Mouse (Mus musculus) intestine, embryonic 15.5 days (tissue): ENCODE data around the gene Dnm1. TPM values are rescaled to one million over a fixed set of nuclear protein-coding genes. Genes with fewer than 3 reads are reported as not detected.
"Not testable (repeated sequence)": the region's sequence is repeated elsewhere in the genome, so short reads cannot be mapped to it uniquely, and the experiment has no call there.

ENCODE experiments used
- ATAC-seq: fragments of 200-750 bp; cut with Nextera tagmentation; 2 replicates; pipeline ENCODE4 v1.8.0; 2017; ENCODE audit warnings: moderate TSS enrichment, moderate library complexity
- H3K27ac ChIP-seq: fragments of 300-500 bp; sonication (generic); 2 replicates; pipeline ENCODE4 v1.5.1; 2015; ENCODE audit warnings: mild to moderate bottlenecking, inconsistent platforms
- H3K27me3 ChIP-seq: fragments of 300-500 bp; sonication (generic); replicated peaks from 2 replicates; pipeline ENCODE4 v1.6.1; 2015; ENCODE audit warnings: inconsistent platforms
- H3K36me3 ChIP-seq: fragments of 300-500 bp; sonication (generic); 2 replicates; pipeline ENCODE4 v1.6.1; 2015; ENCODE audit warnings: inconsistent platforms
- H3K4me1 ChIP-seq: fragments of 300-500 bp; sonication (generic); replicated peaks from 2 replicates; pipeline ENCODE4 v1.6.1; 2015; ENCODE audit warnings: inconsistent platforms
- H3K4me2 ChIP-seq: fragments of 300-500 bp; sonication (generic); replicated peaks from 2 replicates; pipeline ENCODE4 v1.6.1; 2015; ENCODE audit warnings: mild to moderate bottlenecking, inconsistent platforms
- H3K4me3 ChIP-seq: fragments of 300-500 bp; sonication (generic); replicated peaks from 2 replicates; pipeline ENCODE4 v1.5.1; 2015; ENCODE audit warnings: inconsistent platforms
- H3K9ac ChIP-seq: fragments of 300-500 bp; sonication (generic); 2 replicates; pipeline ENCODE4 v1.6.1; 2015; ENCODE audit warnings: inconsistent platforms
- H3K9me3 ChIP-seq: fragments of 300-500 bp; sonication (generic); 2 replicates; pipeline ENCODE4 v1.6.1; 2016; ENCODE audit warnings: inconsistent platforms
- WGBS: fragments of 180-500 bp; shearing (Covaris S2); methylation state at CpG from one replicate; pipeline ENCODE4 v1.1.7; 2015; 5-methylcytosine and 5-hydroxymethylcytosine counted together
- polyA plus RNA-seq: library from polyadenylated mRNA; unstranded; fragments of >200 nt; fragmentation: Nextera tagmentation; extraction: Ambion mirVana; gene quantifications from 2 replicates; pipeline ENCODE4 v1.2.1, GENCODE M21; 2015

The Dnm1 gene
- polyA plus RNA-seq, 1 experiment from 2014 or later = 12.2 TPM

- H3K9me3 ChIP-seq = no peaks in the 10 kb centered on the region
- H3K27ac ChIP-seq = no peak overlapping the region
- 88% methylated on average over 5 of the region's 5 CpGs for WGBS
- H3K9ac ChIP-seq = no peak overlapping the region
- peaks cover 54% of the 10 kb centered on the region for H3K36me3 ChIP-seq
- H3K4me3 ChIP-seq = no peak overlapping the region
- ATAC-seq = no peak
- H3K4me1 ChIP-seq = peaks cover 3% of the 10 kb centered on the region; the same call in 1 of the 2 replicates
- no peaks in the 10 kb centered on the region for H3K27me3 ChIP-seq
- H3K4me2 ChIP-seq = no peak overlapping the region
Observed at GRCm38 (mm10) chr2:32305668-32306067, 47.5 kb downstream of the Dnm1 start.

GRCm38 (mm10) chr2:32304145-32304832 lies 48.8 kb downstream of the Dnm1 start:
- peak; percentile 34 for ATAC-seq
- H3K27me3 ChIP-seq = no peaks in the 10 kb centered on the region
- H3K9ac ChIP-seq = no peak overlapping the region
- no peak overlapping the region for H3K4me2 ChIP-seq
- peaks cover 56% of the 10 kb centered on the region for H3K36me3 ChIP-seq
- H3K4me1 ChIP-seq = no peaks in the 10 kb centered on the region
- 56% methylated on average over 8 of the region's 8 CpGs for WGBS
- no peaks in the 10 kb centered on the region for H3K9me3 ChIP-seq
- no peak overlapping the region for H3K27ac ChIP-seq
- H3K4me3 ChIP-seq = no peak overlapping the region

- Histone ChIP-seq H3K36me3 (peaks cover 66% of the 10 kb centered on the region), H3K4me1 (no peaks in the 10 kb centered on the region), H3K4me2 (no peak overlapping the region), H3K9ac (no peak overlapping the region), H3K27ac (no peak overlapping the region), H3K9me3 (no peaks in the 10 kb centered on the region), H3K4me3 (no peak overlapping the region), H3K27me3 (no peaks in the 10 kb centered on the region)
- WGBS = 85% methylated on average over 10 of the region's 10 CpGs
- ATAC-seq = no peak
Observed at GRCm38 (mm10) chr2:32302952-32303351, 50.2 kb downstream of the Dnm1 start.

DNA sequence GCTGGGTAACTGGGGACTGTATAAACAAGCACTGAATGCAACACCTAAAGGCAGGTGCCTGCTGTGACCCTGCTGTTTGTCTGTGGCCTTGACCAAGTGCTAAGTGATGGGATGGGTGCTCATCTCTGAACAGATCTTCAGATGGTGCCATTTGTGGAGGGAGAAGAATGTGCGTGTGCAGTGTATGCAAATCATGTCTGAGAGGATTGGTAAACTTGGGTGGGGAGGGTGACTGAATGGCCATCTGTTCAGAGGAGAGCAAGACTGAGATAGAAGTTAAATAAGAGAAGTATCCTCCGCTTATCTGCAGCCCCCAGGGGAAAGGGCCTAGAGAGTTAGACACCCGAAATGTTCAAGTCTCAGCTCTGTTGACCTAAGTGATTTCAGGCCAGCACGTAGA lies 53.7 kb downstream of the Dnm1 start:
- WGBS = 88% methylated on average over 4 of the region's 4 CpGs
- Histone ChIP-seq H3K4me3 (no peak overlapping the region), H3K27ac (no peak overlapping the region), H3K9ac (no peak overlapping the region), H3K9me3 (no peaks in the 10 kb centered on the region), H3K4me1 (no peaks in the 10 kb centered on the region), H3K4me2 (no peak overlapping the region), H3K27me3 (no peaks in the 10 kb centered on the region), H3K36me3 (peaks cover 55% of the 10 kb centered on the region)
- ATAC-seq = no peak

- not testable (repeated sequence) for H3K4me1 ChIP-seq, H3K9ac ChIP-seq, H3K27ac ChIP-seq, H3K27me3 ChIP-seq, ATAC-seq, H3K4me2 ChIP-seq, H3K9me3 ChIP-seq, H3K4me3 ChIP-seq
- peaks cover 34% of the 10 kb centered on the region for H3K36me3 ChIP-seq
- 91% methylated on average over 2 of the region's 2 CpGs for WGBS
Observed at GRCm38 (mm10) chr2:32295842-32296241, 57.3 kb downstream of the Dnm1 start.

GRCm38 (mm10) chr2:32295285-32295684 lies 57.9 kb downstream of the Dnm1 start:
- ATAC-seq = peak; percentile 61; the same call in 1 of the 2 replicates
- H3K9ac ChIP-seq = no peak overlapping the region
- H3K4me3 ChIP-seq = no peak overlapping the region
- H3K4me2 ChIP-seq = no peak overlapping the region
- no peaks in the 10 kb centered on the region for H3K4me1 ChIP-seq
- WGBS = 84% methylated on average over 3 of the region's 3 CpGs
- H3K36me3 ChIP-seq = peaks cover 34% of the 10 kb centered on the region
- no peaks in the 10 kb centered on the region for H3K27me3 ChIP-seq
- no peak overlapping the region for H3K27ac ChIP-seq
- H3K9me3 ChIP-seq = no peaks in the 10 kb centered on the region

DNA sequence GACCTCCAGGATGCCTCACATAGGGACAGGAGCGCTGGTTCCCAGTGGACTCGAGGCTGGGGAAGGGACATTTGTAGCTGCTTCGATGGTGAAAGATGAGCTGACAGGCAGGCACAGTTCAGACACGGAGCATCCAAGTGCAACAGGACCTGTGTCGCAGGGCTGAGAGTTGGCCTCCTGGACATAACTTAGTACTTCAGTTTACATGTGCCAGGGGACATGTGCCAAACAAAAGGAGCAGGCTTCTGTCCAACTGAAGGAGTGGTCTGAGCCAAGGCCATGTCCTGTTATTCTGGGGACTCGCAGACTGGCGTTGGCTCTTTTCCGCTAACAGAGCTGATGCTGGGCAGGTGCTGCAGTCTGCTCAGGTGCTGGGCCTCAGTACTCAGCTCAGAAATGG lies 58.8 kb downstream of the Dnm1 start:
- ATAC-seq = no peak
- Histone ChIP-seq H3K4me3 (no peak overlapping the region), H3K4me2 (no peak overlapping the region)

DNA sequence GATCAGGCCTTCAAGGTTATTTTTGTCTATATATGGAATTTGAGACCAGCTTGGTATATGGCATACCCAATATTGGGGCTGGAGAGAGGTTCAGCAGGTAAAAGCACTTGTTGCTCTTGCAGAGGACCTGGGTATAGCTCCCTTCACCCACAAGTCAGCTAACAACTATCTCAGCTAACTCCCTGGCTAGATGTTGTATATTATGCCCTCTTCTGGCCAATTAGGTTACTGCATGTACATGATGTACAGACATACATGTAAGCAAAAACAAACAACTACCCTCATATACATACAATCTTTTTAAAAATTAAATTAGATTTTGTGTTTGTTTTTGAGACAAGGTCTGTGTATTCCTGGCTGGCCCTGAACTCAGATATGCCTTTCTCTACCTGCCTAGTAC lies 63.6 kb downstream of the Dnm1 start:
- H3K4me3 ChIP-seq = peak overlapping the region; percentile 79; the same call in 1 of the 2 replicates
- H3K27ac ChIP-seq = no peak overlapping the region
- peak overlapping the region; percentile 77 for H3K4me2 ChIP-seq
- no peaks in the 10 kb centered on the region; the same call in 1 of the 2 replicates for H3K36me3 ChIP-seq
- no peaks in the 10 kb centered on the region for H3K9me3 ChIP-seq
- no peak for ATAC-seq
- H3K27me3 ChIP-seq = no peaks in the 10 kb centered on the region
- H3K9ac ChIP-seq = no peak overlapping the region
- peaks cover 16% of the 10 kb centered on the region for H3K4me1 ChIP-seq

More for the DNA sequence above, 58.8 kb downstream of the Dnm1 start:
- H3K27ac ChIP-seq = no peak overlapping the region
- H3K36me3 ChIP-seq = peaks cover 25% of the 10 kb centered on the region
- peaks cover 2% of the 10 kb centered on the region; the same call in 1 of the 2 replicates for H3K4me1 ChIP-seq
- H3K27me3 ChIP-seq = no peaks in the 10 kb centered on the region
- no peaks in the 10 kb centered on the region for H3K9me3 ChIP-seq
- no peak overlapping the region for H3K9ac ChIP-seq
- 87% methylated on average over 8 of the region's 8 CpGs for WGBS

DNA sequence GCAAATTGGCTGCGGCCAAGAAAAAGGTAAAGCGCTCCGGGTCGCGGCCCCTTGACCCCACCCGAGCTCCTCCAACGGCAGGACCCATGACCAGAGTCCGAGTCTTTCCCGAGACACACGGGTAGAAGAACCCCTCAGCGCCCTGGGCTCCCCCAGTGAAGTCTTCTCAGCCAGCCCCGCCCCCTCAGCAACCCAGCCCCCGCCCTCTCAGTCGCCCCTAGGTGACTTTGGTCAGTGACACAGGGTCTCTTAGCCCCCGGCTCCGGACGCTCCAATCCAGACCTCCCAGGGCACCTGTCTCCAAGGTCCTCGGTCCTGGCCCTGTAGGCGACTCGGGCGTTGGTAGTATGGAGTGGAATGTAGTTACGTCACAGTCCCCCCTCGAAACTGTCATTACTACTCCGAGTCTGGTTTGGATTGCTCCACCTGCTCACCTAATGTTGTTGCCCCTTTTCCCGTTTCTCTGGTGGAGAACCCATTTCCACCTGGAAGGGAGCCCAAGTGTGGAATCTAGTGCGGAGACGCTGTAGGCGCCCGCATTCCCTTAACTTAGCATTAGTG lies 64.7 kb downstream of the Dnm1 start:
- Histone ChIP-seq H3K36me3 (no peaks in the 10 kb centered on the region; the same call in 1 of the 2 replicates), H3K27ac (peak overlapping the region; percentile 42), H3K4me3 (peak overlapping the region; percentile 79), H3K9ac (peak overlapping the region; percentile 74), H3K9me3 (no peaks in the 10 kb centered on the region), H3K4me1 (peaks cover 16% of the 10 kb centered on the region), H3K27me3 (no peaks in the 10 kb centered on the region), H3K4me2 (peak overlapping the region; percentile 77)
- WGBS = under 1% methylated on average over 29 of the region's 29 CpGs
- ATAC-seq = peak; percentile 77

DNA sequence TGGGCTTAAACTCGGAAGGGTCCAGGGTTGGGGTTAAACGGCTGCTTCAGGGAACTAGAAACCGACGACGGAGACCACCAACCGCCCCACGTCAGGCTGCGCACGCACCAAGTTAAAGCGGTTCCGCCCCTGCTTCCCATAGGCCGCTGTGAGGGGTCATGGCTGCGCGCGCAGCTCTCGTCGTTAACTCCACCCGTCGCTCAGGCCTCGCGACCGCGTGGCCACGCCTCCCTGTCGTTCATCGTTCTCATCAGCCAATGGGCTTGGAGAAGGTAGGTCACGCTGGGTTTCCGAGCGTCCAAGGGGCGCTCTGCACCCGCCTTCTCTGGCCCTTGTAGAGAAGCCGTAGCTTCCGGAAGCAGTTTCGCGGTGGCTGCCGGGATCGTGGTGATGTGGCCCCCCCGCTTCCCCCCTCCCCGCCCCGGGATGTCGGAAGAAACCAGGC lies 65.2 kb downstream of the Dnm1 start, which contains the start of gene Swi5:
Swi5 (minus strand) TSS at position 153 of the 445 bp plus-strand sequence.
- Histone ChIP-seq H3K9me3 (no peaks in the 10 kb centered on the region), H3K36me3 (no peaks in the 10 kb centered on the region; the same call in 1 of the 2 replicates), H3K4me1 (peaks cover 16% of the 10 kb centered on the region), H3K27ac (peak within 1 kb of the TSS; percentile 62), H3K4me3 (peak within 1 kb of the TSS; percentile 79), H3K27me3 (no peaks in the 10 kb centered on the region), H3K4me2 (peak within 1 kb of the TSS; percentile 80), H3K9ac (peak within 1 kb of the TSS; percentile 81)
- 0% methylated on average over 40 of the region's 41 CpGs for WGBS
- ATAC-seq = peak; percentile 100

- H3K36me3 ChIP-seq = peaks cover 1% of the 10 kb centered on the region; the same call in 1 of the 2 replicates
- peak within 1 kb of the TSS; percentile 80 for H3K4me2 ChIP-seq
- H3K27me3 ChIP-seq = no peaks in the 10 kb centered on the region
- H3K4me1 ChIP-seq = peaks cover 16% of the 10 kb centered on the region
- ATAC-seq = peak; percentile 26
- H3K27ac ChIP-seq = peak within 1 kb of the TSS; percentile 62
- no peaks in the 10 kb centered on the region for H3K9me3 ChIP-seq
- H3K4me3 ChIP-seq = peak within 1 kb of the TSS; percentile 79
- peak within 1 kb of the TSS; percentile 81 for H3K9ac ChIP-seq
- 2% methylated on average over 23 of the region's 23 CpGs for WGBS
Observed at GRCm38 (mm10) chr2:32287334-32287840, 65.8 kb downstream of the Dnm1 start, which contains the start of gene Golga2. TSS of gene Golga2 (plus strand) at chr2:32287384.

DNA sequence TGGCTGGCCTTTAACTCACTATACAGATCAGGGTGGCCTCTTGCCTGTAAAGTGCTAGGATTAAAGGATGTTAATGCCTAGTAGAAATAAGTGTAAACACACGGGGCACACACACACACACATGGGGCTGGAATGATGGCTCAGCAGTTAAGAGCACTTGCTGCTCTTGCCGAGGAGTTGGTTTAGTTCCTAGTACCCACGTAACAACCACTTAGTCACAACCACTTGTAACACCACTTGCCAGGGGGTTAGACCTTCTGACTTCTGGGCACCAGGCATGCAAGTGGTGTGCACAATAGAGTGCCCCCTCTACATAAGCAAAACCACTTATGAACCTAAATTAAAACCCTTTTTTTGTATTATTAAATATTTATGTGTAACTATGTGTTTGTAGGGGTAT lies 69.2 kb downstream of the Dnm1 start:
- ATAC-seq = no peak
- Histone ChIP-seq H3K27me3 (no peaks in the 10 kb centered on the region), H3K4me3 (no peak overlapping the region), H3K4me1 (peaks cover 10% of the 10 kb centered on the region), H3K9ac (no peak overlapping the region), H3K36me3 (peaks cover 22% of the 10 kb centered on the region), H3K4me2 (no peak overlapping the region), H3K9me3 (no peaks in the 10 kb centered on the region), H3K27ac (no peak overlapping the region)
- WGBS = 71% methylated on average over 3 of the region's 3 CpGs
